Mouse (Mus musculus) ES-Bruce4 (cell line): Measurements from ENCODE around the gene Olfr575.

Experiments used
- CTCF ChIP-seq: IDR thresholded peaks from one replicate; pipeline ENCODE4 v1.8.1; 2011; ENCODE audit warnings: low read depth, low read length
- EP300 ChIP-seq: IDR thresholded peaks from 2 replicates; pipeline ENCODE4 v1.6.1; 2011; ENCODE audit warnings: low read depth, low read length; ENCODE audit not compliant: insufficient read depth
- POLR2A ChIP-seq: IDR thresholded peaks from one replicate; pipeline ENCODE4 v1.8.1; 2011; ENCODE audit warnings: low read length; ENCODE audit not compliant: insufficient read depth

DNA sequence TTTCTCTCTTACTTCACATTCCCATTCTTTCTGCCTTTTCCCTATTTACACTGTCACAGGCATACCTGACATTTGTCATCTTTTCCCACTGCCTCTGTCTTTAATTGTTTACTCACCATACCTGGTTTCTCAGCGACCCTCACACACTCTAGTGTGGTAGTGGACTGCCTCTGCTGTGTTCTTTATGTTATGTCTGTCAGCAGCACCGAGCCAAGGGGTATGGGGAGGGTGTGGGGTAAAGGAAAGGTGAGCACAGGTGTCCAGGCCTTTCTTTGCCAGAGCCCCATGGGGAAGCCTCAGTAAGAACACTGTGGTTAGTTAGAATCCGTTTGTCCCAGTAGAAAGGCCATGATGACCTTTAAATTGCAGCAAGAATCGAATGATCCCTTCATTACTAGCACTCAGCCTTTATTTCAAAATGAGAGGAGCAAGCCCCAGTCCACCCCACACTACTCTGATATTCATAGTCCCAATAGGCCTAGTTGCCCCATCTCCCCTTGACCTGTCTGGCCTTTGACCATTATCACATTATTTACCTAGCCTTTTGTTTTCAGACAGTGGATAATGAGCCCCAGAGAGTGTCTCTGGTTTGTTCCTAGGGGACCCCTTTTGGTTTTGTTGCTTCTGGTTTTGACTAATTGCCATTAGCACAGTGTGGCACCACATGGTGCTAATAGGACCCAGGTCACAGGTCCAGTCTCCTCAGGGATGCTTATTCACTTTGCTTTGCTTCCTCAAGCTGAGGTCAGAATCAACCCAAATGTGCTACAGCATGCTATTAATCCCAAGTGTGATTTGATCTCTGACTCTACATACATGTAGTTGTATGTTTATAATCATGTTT is 41.3 kb downstream of the Olfr575 start, which contains the start of gene Olfr571:
- TF ChIP-seq POLR2A (no peak), CTCF (no peak), EP300 (no peak)
